Mouse (Mus musculus): Measurements from ENCODE around the gene Tnnt1. TPM values are rescaled to one million over a fixed set of nuclear protein-coding genes. Genes with fewer than 3 reads are reported as not detected.

Tnnt1 gene
- polyA plus RNA-seq, 1 experiment, result 0.89 TPM

GRCm38 (mm10) chr7:4509863-4510608, 6.1 kb downstream of the Tnnt1 start:
- no peaks in the 10 kb centered on the region for H3K4me1 ChIP-seq (ENCODE audit: control insufficient read depth, insufficient read depth, low read length)
- WGBS, result 20% methylated on average over 24 of the region's 24 CpGs
- peak; percentile 62 for DNase-seq
- no peak overlapping the region for H3K4me3 ChIP-seq (replicated peaks; ENCODE audit: extremely low read depth, low read depth, low read length)
- TF ChIP-seq CTCF (IDR thresholded peaks at IDR 0.05; ENCODE audit: insufficient read depth, low read length) (peak; percentile 66), POLR2A (IDR thresholded peaks at IDR 0.05; ENCODE audit: borderline replicate concordance, extremely low read depth, low read depth, low read length) (no peak)

DNA sequence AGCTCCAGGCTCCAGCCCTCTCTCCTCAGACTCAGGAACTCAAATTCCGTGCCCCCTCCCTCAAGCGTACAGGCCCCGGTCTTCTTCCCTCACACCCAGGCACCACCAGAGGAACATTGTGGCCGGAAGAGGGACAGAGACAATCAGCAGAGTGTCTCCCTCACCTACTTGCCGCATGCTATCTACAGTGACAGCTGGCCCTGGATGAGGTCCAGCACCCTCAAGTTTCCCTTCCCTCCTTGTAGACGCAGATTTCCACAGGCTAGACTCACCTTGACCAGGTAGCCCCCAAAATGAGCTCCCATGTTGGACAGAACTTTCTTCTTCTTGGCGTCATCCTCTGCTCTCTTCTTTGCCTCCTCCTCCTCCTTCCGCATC, 7.5 kb downstream of the Tnnt1 start:
- Histone ChIP-seq H3K4me3 (replicated peaks; ENCODE audit: extremely low read depth, low read depth, low read length) (no peak overlapping the region), H3K4me1 (ENCODE audit: control insufficient read depth, insufficient read depth, low read length) (no peaks in the 10 kb centered on the region)
- TF ChIP-seq POLR2A (IDR thresholded peaks at IDR 0.05; ENCODE audit: borderline replicate concordance, extremely low read depth, low read depth, low read length) (no peak), CTCF (IDR thresholded peaks at IDR 0.05; ENCODE audit: insufficient read depth, low read length) (no peak)
- DNase-seq, result no peak
- WGBS, result 89% methylated on average over 8 of the region's 8 CpGs

DNA sequence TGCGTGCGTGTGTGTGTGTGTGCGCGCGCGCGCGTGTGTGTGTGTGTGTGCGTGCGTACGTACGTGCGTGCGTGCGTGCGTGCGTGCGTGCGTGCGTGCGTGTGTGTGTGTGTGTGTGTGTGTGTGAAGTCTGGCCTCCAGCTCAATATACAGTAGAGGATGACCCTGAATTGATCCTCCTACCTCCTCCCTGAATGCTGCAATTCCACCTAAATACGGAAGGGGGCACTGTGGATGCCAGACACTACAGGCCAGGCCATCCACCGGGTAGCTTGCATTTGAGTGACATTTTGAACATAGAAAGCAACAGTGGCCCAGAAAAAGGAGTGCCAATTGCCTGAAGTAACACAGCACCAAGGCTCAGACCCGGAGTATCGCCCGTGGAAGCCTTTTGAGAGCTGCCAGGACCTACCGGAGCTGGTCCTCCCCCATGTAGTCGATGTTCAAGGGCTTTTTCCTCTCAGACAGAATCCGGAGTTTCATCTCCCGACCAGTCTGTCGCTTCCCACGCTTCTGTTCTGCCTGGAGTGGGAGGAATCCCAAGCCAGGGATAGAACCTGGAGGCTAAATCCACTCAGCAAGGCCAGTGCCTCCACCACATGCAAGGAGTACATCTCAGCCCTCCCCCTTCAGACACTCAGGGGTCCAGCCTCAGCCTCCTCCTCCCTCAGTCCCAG, 8.0 kb downstream of the Tnnt1 start:
- DNase-seq, result no peak
- no peak overlapping the region for H3K4me3 ChIP-seq (replicated peaks; ENCODE audit: extremely low read depth, low read depth, low read length)
- WGBS, result 80% methylated on average over 32 of the region's 32 CpGs
- TF ChIP-seq CTCF (IDR thresholded peaks at IDR 0.05; ENCODE audit: insufficient read depth, low read length), result peak; percentile 35
- no peak for TF ChIP-seq POLR2A (IDR thresholded peaks at IDR 0.05; ENCODE audit: borderline replicate concordance, extremely low read depth, low read depth, low read length)
- H3K4me1 ChIP-seq (ENCODE audit: control insufficient read depth, insufficient read depth, low read length), result no peaks in the 10 kb centered on the region

DNA sequence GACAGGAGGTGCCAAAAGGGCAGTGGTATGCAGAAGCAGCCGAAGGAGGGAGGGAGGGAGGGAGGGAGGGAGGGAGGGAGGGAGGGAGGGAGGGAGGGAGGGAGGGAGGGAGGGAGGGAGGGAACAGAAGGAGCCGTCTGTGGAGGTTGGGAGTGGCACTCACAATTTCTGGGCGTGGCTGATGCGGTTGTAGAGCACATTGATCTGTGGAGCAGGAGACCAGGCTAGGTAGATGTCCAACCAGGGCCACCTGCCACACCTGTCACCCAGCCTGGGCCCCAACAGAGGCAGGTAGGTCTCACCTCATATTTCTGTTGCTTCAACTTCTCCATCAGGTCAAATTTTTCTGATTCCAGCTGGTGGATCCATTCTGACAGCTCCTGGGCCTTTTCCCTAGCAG, 9.0 kb downstream of the Tnnt1 start:
- no peak for DNase-seq
- H3K4me3 ChIP-seq (replicated peaks; ENCODE audit: extremely low read depth, low read depth, low read length), result no peak overlapping the region
- WGBS, result 60% methylated on average over 3 of the region's 4 CpGs
- TF ChIP-seq POLR2A (IDR thresholded peaks at IDR 0.05; ENCODE audit: borderline replicate concordance, extremely low read depth, low read depth, low read length) (no peak), CTCF (IDR thresholded peaks at IDR 0.05; ENCODE audit: insufficient read depth, low read length) (no peak)
- no peaks in the 10 kb centered on the region for H3K4me1 ChIP-seq (ENCODE audit: control insufficient read depth, insufficient read depth, low read length)

DNA sequence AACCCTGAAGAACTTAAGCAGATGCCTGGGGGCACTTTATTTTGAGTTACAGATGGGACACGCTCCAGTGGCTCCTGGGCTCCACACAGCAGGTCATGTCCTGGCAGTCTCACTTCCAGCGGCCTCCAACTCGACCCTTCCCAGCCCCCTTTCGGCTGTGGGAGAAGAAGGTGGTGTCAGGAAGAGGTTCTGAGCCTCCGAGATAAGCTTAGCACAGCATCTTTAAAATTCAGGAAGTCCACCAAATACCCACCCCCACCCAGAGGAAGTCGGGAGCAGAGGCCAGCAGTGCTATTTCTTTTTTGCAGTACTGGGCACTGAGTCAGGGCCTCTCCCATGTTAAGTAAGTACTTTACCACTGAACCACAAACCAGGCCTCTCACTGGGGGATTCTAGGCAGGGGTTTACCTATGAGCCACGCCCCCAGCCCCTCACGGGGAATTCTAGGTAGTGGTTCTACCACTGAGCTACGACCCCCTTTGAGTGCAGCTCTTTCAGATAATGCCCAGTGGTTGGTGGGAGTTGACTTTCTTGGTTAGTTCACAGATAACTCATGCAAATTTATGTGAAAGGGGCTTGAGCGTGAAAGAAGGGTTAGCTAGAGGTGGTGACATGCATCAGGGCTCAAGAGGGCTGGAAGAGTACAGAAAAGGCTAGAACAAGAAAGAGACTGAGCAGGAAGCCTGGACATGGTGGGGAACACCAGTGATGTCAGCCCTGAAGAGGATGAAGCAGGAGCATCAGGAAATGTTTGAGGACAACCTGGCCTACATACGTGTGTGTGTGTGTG, 11.3 kb downstream of the Tnnt1 start:
- no peak for TF ChIP-seq POLR2A (IDR thresholded peaks at IDR 0.05; ENCODE audit: borderline replicate concordance, extremely low read depth, low read depth, low read length)
- TF ChIP-seq CTCF (IDR thresholded peaks at IDR 0.05; ENCODE audit: insufficient read depth, low read length), result no peak
- Histone ChIP-seq H3K4me3 (replicated peaks; ENCODE audit: extremely low read depth, low read depth, low read length) (no peak overlapping the region), H3K4me1 (ENCODE audit: control insufficient read depth, insufficient read depth, low read length) (peaks cover 4% of the 10 kb centered on the region; the same call in 1 of the 2 replicates)
- 45% methylated on average over 11 of the region's 11 CpGs for WGBS
- DNase-seq, result no peak

- no peak for TF ChIP-seq CTCF (IDR thresholded peaks at IDR 0.05; ENCODE audit: insufficient read depth, low read length)
- no peak for TF ChIP-seq POLR2A (IDR thresholded peaks at IDR 0.05; ENCODE audit: borderline replicate concordance, extremely low read depth, low read depth, low read length)
- DNase-seq, result no peak
- WGBS, result 74% methylated on average over 5 of the region's 5 CpGs
- Histone ChIP-seq H3K4me3 (replicated peaks; ENCODE audit: extremely low read depth, low read depth, low read length) (no peak overlapping the region), H3K4me1 (ENCODE audit: control insufficient read depth, insufficient read depth, low read length) (peaks cover 10% of the 10 kb centered on the region)
These were observed 12.3 kb downstream of the Tnnt1 start for GRCm38 (mm10) chr7:4503858-4504257.

DNA sequence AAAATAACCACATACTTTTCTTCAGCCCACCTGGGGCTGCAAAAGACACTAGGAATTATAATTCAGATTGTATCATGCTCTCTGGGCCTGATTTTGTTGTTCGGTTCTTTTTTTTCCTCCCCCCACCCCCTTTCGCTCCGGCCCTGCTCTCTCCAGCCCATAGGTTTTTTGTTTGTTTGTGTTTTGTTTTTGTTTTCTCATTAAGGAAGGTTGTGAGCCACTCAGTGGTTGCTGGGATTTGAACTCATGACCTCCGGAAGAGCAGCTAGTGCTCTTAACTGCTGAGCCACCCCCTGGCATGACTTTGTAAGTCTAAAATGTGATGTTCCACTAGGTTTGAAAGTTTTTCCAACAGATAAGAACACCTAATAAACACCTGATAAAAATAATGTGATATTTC, 13.1 kb downstream of the Tnnt1 start:
- WGBS, result 74% methylated on average over 4 of the region's 4 CpGs
- peaks cover 13% of the 10 kb centered on the region for H3K4me1 ChIP-seq (ENCODE audit: control insufficient read depth, insufficient read depth, low read length)
- no peak overlapping the region for H3K4me3 ChIP-seq (replicated peaks; ENCODE audit: extremely low read depth, low read depth, low read length)
- TF ChIP-seq POLR2A (IDR thresholded peaks at IDR 0.05; ENCODE audit: borderline replicate concordance, extremely low read depth, low read depth, low read length), result no peak
- TF ChIP-seq CTCF (IDR thresholded peaks at IDR 0.05; ENCODE audit: insufficient read depth, low read length), result no peak
- DNase-seq, result no peak

- 13% methylated on average over 14 of the region's 14 CpGs for WGBS
- Histone ChIP-seq H3K4me1 (ENCODE audit: control insufficient read depth, insufficient read depth, low read length) (peaks cover 15% of the 10 kb centered on the region), H3K4me3 (replicated peaks; ENCODE audit: extremely low read depth, low read depth, low read length) (peak overlapping the region; percentile 27)
- no peak for DNase-seq
- TF ChIP-seq POLR2A (IDR thresholded peaks at IDR 0.05; ENCODE audit: borderline replicate concordance, extremely low read depth, low read depth, low read length) (no peak), CTCF (IDR thresholded peaks at IDR 0.05; ENCODE audit: insufficient read depth, low read length) (no peak)
These were observed 13.6 kb downstream of the Tnnt1 start for GRCm38 (mm10) chr7:4502421-4503090.

Measured in lung, adult 2 months (tissue).